Mouse (Mus musculus) left cerebral cortex, adult 11 months (tissue): Measurements from ENCODE around the gene Panx3.

Source experiments
- DNase-seq: peaks from one replicate; pipeline ENCODE4 v3.0.0; 2022; ENCODE audit warnings: low spot score

Panx3 gene

DNA sequence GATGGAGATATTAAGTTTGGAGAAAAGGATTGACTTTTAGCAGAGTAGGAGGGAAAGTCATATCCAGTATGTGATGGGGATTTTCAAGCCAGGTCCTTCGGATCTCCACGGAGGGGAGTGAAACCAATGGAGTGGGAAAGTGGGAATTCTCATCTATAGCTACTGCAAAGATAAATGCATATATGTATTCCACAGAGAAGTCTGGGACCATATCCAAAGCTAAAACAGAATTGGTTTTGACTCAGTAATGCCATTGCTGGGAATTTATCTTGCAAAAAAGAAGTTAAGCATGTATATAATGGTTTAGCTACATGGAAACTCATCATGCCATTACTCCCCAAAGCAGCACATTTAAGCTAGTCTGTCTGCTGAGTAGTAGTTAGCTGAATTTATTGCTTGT is 36.7 kb downstream of the Panx3 start:
- DNase-seq, result no peak

- DNase-seq, result no peak
These were observed 39.1 kb downstream of the Panx3 start for GRCm38 (mm10) chr9:37629941-37630340.

- DNase-seq, result no peak
These were observed 40.5 kb downstream of the Panx3 start for GRCm38 (mm10) chr9:37628581-37628980.

DNA sequence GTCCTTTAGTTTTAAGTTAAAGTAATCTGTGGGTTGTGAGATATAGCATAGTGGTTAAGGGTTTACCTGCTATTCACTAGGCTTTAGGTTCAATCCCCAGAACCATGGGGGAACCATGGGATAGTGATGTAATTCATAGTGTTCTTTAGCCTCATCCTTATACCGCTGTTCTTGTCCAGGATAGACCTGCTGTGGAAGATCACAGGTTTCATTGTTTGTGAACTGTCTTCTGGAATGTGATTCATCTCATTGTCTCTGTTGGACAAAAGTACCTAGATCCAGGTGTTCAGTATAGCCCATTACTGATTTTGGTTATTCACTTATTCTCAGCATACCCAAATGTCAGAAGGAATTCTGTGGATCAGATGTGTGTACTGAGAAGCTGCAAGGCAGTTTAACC is 41.8 kb downstream of the Panx3 start:
- no peak for DNase-seq

DNA sequence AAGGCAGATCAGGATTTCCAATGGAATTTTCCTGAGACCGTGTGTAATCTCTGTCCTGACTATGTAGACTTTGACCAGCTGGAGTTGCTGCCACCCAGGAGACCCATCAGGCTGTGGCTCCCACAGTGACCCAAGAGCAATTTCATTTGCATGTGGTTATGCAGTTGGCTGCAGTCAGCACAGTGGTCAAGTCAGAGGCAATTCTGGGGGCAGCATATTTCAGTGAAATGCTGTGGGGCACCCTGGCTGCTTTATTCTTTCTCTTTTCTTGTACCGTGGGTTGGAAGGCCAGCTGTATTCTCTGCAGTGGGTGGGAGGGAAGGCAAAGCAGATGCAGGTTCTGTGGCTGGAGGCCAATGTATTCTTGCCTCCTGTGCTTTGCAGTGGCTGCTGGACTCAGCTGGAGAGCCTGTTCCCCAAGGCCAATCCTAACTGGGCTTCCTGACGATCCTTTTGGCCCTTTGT is 42.9 kb downstream of the Panx3 start:
- no peak for DNase-seq

DNA sequence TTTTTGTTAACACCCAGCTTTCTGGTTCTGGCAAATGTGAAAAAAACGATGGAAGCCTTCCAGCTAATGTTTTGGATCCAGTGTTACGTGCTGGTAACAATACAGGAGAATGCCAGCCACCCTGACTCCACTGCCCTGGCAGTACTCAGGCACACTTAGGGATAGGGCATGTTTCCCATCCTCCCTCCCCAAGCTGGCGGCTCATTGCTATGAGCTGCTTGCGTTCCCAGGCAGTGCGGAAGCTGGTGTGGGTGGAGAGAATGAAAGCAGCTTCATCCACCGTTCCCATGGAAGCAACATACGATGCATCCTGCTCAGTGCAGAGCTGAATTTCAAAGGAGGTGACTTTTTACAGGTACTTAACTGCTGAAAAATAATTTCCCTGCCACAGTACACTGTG is 43.4 kb downstream of the Panx3 start:
- peak; percentile 68 for DNase-seq

- DNase-seq, result no peak
These were observed 43.9 kb downstream of the Panx3 start for GRCm38 (mm10) chr9:37625129-37625528.

GRCm38 (mm10) chr9:37624502-37624901 is 44.5 kb downstream of the Panx3 start:
- DNase-seq, result no peak

DNA sequence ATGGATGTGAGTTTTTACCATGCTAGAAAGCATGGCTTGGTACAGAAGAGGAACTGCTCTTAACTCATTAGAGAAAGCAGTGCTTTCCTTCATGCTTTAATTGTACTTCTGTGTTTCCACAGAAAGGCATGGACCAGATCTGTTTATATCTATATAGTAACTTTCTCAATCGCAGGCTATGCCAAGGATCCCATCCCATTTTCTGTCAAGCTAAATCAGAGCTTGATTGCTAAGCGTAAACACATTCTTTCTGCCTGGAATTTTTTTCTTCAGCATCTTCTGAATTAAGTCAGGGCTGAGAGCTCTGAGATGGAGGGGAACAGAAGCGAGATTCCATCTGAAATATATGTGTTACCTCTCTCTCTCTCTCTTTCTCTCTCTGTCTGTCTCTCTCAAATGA is 45.1 kb downstream of the Panx3 start:
- DNase-seq, result no peak

DNA sequence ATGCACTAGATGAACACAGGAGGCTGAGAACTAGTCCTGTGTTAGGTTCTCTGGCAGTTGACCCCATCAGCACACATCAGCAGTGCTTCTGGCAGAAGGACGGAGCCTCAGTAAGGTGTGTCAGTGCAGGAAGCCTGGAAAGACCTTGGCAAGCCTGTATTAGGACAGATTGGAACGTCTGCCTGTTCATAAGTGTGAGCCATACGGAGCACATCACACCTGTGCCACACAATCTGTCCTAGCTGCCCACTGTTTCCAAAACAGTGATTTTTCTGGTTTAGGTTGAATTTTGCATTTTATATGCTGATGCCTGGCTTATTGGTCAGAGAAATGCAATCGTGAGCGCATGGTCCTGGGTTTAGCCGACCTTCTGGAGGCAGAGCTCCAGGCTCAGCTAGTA is 47.7 kb downstream of the Panx3 start:
- DNase-seq, result no peak

GRCm38 (mm10) chr9:37616770-37617169 is 52.3 kb downstream of the Panx3 start:
- DNase-seq, result no peak

- DNase-seq, result no peak
These were observed 53.8 kb downstream of the Panx3 start for GRCm38 (mm10) chr9:37615220-37615619.

DNA sequence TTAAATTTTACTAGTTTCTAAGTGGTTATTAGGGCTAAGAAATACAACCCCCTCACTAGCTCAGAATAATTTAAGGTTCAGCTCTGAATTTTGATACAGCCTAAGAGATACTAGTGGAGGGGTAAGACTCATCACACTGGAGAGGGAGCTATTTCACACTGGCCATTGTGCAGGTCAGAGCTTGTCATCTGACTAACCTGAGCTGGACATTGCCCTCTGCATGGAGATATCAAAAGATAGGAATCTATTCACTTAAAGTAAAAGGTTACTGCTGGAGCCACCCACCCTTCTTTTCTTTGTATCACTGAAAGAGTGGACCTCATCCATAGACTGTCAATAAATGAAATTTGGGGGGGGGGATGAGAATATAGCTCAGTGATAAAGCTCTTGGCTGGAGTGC is 54.7 kb downstream of the Panx3 start:
- DNase-seq, result no peak

GRCm38 (mm10) chr9:37613911-37614280 is 55.1 kb downstream of the Panx3 start:
- no peak for DNase-seq

GRCm38 (mm10) chr9:37613182-37613910 is 55.7 kb downstream of the Panx3 start, which contains the start of gene Spa17:
Spa17 (minus strand) TSS chr9:37613722.
- peak; percentile 83 for DNase-seq
